Mouse (Mus musculus) lung, embryonic 16.5 days (tissue): ENCODE results near the gene Pemt. TPM values are rescaled to one million over a fixed set of nuclear protein-coding genes. Genes with fewer than 3 reads are reported as not detected.

ENCODE experiments used
- ATAC-seq: fragments of 200-750 bp; cut with Nextera tagmentation; 2 replicates; pipeline ENCODE4 v1.8.0; 2017; ENCODE audit warnings: low read depth, mild to moderate bottlenecking, moderate library complexity
- H3K27ac ChIP-seq: fragments of 300-500 bp; sonication (generic); 2 replicates; pipeline ENCODE4 v1.5.1; 2014; ENCODE audit warnings: mild to moderate bottlenecking, control low read depth, low read length
- H3K27me3 ChIP-seq: fragments of 300-500 bp; sonication (generic); 2 replicates; pipeline ENCODE4 v1.6.1; 2014; ENCODE audit warnings: low read depth, low read length, mixed read lengths; ENCODE audit not compliant: control insufficient read depth, insufficient read depth
- H3K36me3 ChIP-seq: fragments of 300-500 bp; sonication (generic); 2 replicates; pipeline ENCODE4 v1.6.1; 2014; ENCODE audit warnings: low read length; ENCODE audit not compliant: control insufficient read depth, insufficient read depth
- H3K4me1 ChIP-seq: fragments of 300-500 bp; sonication (generic); replicated peaks from 2 replicates; pipeline ENCODE4 v1.6.1; 2014; ENCODE audit warnings: low read length, mixed read lengths; ENCODE audit not compliant: control insufficient read depth, insufficient read depth
- H3K4me2 ChIP-seq: fragments of 300-500 bp; sonication (generic); 2 replicates; pipeline ENCODE4 v1.6.1; 2014; ENCODE audit warnings: low read depth, low read length, control low read depth
- H3K4me3 ChIP-seq: fragments of 300-500 bp; sonication (generic); 2 replicates; pipeline ENCODE4 v1.5.1; 2014; ENCODE audit warnings: mild to moderate bottlenecking, low read length, control low read depth
- H3K9ac ChIP-seq: fragments of 300-500 bp; sonication (generic); 2 replicates; pipeline ENCODE4 v1.6.1; 2014; ENCODE audit warnings: low read length, control low read depth
- H3K9me3 ChIP-seq: fragments of 300-500 bp; sonication (generic); 2 replicates; pipeline ENCODE4 v1.6.1; 2016; ENCODE audit warnings: low read length; ENCODE audit not compliant: control insufficient read depth
- WGBS: fragments of 180-500 bp; shearing (Covaris S2); extraction: QIAGEN DNeasy Blood & Tissue Kit; methylation state at CpG from one replicate; pipeline ENCODE4 v1.1.7; 2014; 5-methylcytosine and 5-hydroxymethylcytosine counted together
- polyA plus RNA-seq: library from polyadenylated mRNA; unstranded; fragments of >200 nt; fragmentation: Nextera tagmentation; extraction: Ambion mirVana; gene quantifications from 2 replicates; pipeline ENCODE4 v1.2.1, GENCODE M21; 2015

The Pemt gene
- polyA plus RNA-seq, 1 experiment from 2014 or later = 6.5 TPM

- H3K27me3 ChIP-seq = no peaks in the 10 kb centered on the region
- no peaks in the 10 kb centered on the region for H3K36me3 ChIP-seq
- no peak overlapping the region for H3K9ac ChIP-seq
- H3K4me2 ChIP-seq = no peak overlapping the region
- H3K27ac ChIP-seq = no peak overlapping the region
- H3K4me1 ChIP-seq = no peaks in the 10 kb centered on the region
- H3K9me3 ChIP-seq = no peaks in the 10 kb centered on the region
- H3K4me3 ChIP-seq = no peak overlapping the region
- WGBS = 48% methylated on average over 2 of the region's 2 CpGs
- ATAC-seq = no peak
Measured at GRCm38 (mm10) chr11:60084589-60084988, 38.3 kb upstream of the Pemt start.

- Histone ChIP-seq H3K4me3 (no peak overlapping the region), H3K4me2 (no peak overlapping the region), H3K9me3 (no peaks in the 10 kb centered on the region), H3K27me3 (no peaks in the 10 kb centered on the region), H3K36me3 (no peaks in the 10 kb centered on the region), H3K9ac (no peak overlapping the region), H3K4me1 (no peaks in the 10 kb centered on the region), H3K27ac (no peak overlapping the region)
- WGBS = 11% methylated on average over 4 of the region's 4 CpGs
- ATAC-seq = no peak; the same call in 1 of the 2 replicates
Measured at GRCm38 (mm10) chr11:60076790-60077189, 30.5 kb upstream of the Pemt start.

GRCm38 (mm10) chr11:60076183-60076582 is 29.9 kb upstream of the Pemt start:
- Histone ChIP-seq H3K27ac (no peak overlapping the region), H3K27me3 (no peaks in the 10 kb centered on the region), H3K4me3 (no peak overlapping the region), H3K9me3 (no peaks in the 10 kb centered on the region), H3K4me2 (no peak overlapping the region), H3K4me1 (no peaks in the 10 kb centered on the region), H3K9ac (no peak overlapping the region), H3K36me3 (no peaks in the 10 kb centered on the region)
- no peak for ATAC-seq
- WGBS = 71% methylated on average over 3 of the region's 3 CpGs

- Histone ChIP-seq H3K27ac (no peak overlapping the region), H3K4me1 (no peaks in the 10 kb centered on the region), H3K4me3 (no peak overlapping the region), H3K9ac (no peak overlapping the region), H3K36me3 (no peaks in the 10 kb centered on the region), H3K9me3 (no peaks in the 10 kb centered on the region), H3K27me3 (no peaks in the 10 kb centered on the region), H3K4me2 (no peak overlapping the region)
- ATAC-seq = no peak
- WGBS = 42% methylated on average over 15 of the region's 15 CpGs
Measured at GRCm38 (mm10) chr11:60073936-60074502, 27.7 kb upstream of the Pemt start.

GRCm38 (mm10) chr11:60073121-60073520 is 26.8 kb upstream of the Pemt start:
- ATAC-seq = no peak
- H3K4me3 ChIP-seq = no peak overlapping the region

GRCm38 (mm10) chr11:60071221-60071620 is 24.9 kb upstream of the Pemt start:
- Histone ChIP-seq H3K36me3 (no peaks in the 10 kb centered on the region), H3K27me3 (no peaks in the 10 kb centered on the region), H3K9me3 (no peaks in the 10 kb centered on the region), H3K4me2 (no peak overlapping the region), H3K4me3 (no peak overlapping the region), H3K27ac (no peak overlapping the region), H3K4me1 (no peaks in the 10 kb centered on the region), H3K9ac (no peak overlapping the region)
- ATAC-seq = no peak
- WGBS = 79% methylated on average over 6 of the region's 6 CpGs

More at GRCm38 (mm10) chr11:60073121-60073520, 26.8 kb upstream of the Pemt start:
- Histone ChIP-seq H3K27me3 (no peaks in the 10 kb centered on the region), H3K9me3 (no peaks in the 10 kb centered on the region), H3K9ac (no peak overlapping the region), H3K4me1 (no peaks in the 10 kb centered on the region), H3K36me3 (no peaks in the 10 kb centered on the region), H3K4me2 (no peak overlapping the region), H3K27ac (no peak overlapping the region)

GRCm38 (mm10) chr11:60070599-60070998 is 24.3 kb upstream of the Pemt start:
- no peak overlapping the region for H3K4me2 ChIP-seq
- no peaks in the 10 kb centered on the region for H3K9me3 ChIP-seq
- 30% methylated on average over 8 of the region's 8 CpGs for WGBS
- peak; percentile 72; the same call in 1 of the 2 replicates for ATAC-seq
- H3K9ac ChIP-seq = no peak overlapping the region
- no peak overlapping the region for H3K4me3 ChIP-seq
- no peak overlapping the region for H3K27ac ChIP-seq
- no peaks in the 10 kb centered on the region for H3K36me3 ChIP-seq
- H3K27me3 ChIP-seq = no peaks in the 10 kb centered on the region
- H3K4me1 ChIP-seq = no peaks in the 10 kb centered on the region

- ATAC-seq = no peak
- H3K4me3 ChIP-seq = no peak overlapping the region
- no peaks in the 10 kb centered on the region for H3K27me3 ChIP-seq
Measured at GRCm38 (mm10) chr11:60068631-60069030, 22.3 kb upstream of the Pemt start.

GRCm38 (mm10) chr11:60067646-60068045 is 21.4 kb upstream of the Pemt start:
- H3K4me2 ChIP-seq = no peak overlapping the region

More at GRCm38 (mm10) chr11:60068631-60069030, 22.3 kb upstream of the Pemt start:
- Histone ChIP-seq H3K9me3 (no peaks in the 10 kb centered on the region), H3K9ac (no peak overlapping the region), H3K4me1 (no peaks in the 10 kb centered on the region), H3K27ac (no peak overlapping the region), H3K4me2 (no peak overlapping the region), H3K36me3 (no peaks in the 10 kb centered on the region)

GRCm38 (mm10) chr11:60065267-60065666 is 19.0 kb upstream of the Pemt start:
- no peak overlapping the region for H3K9ac ChIP-seq
- H3K4me2 ChIP-seq = no peak overlapping the region
- H3K36me3 ChIP-seq = no peaks in the 10 kb centered on the region
- ATAC-seq = no peak
- H3K27ac ChIP-seq = no peak overlapping the region
- H3K4me1 ChIP-seq = no peaks in the 10 kb centered on the region
- H3K27me3 ChIP-seq = no peaks in the 10 kb centered on the region
- no peak overlapping the region for H3K4me3 ChIP-seq
- 32% methylated on average over 1 of the region's 1 CpGs for WGBS
- no peaks in the 10 kb centered on the region for H3K9me3 ChIP-seq

More at GRCm38 (mm10) chr11:60067646-60068045, 21.4 kb upstream of the Pemt start:
- Histone ChIP-seq H3K4me1 (no peaks in the 10 kb centered on the region), H3K27me3 (no peaks in the 10 kb centered on the region), H3K27ac (no peak overlapping the region), H3K9me3 (no peaks in the 10 kb centered on the region), H3K9ac (no peak overlapping the region), H3K36me3 (no peaks in the 10 kb centered on the region), H3K4me3 (no peak overlapping the region)
- 85% methylated on average over 4 of the region's 4 CpGs for WGBS
- no peak for ATAC-seq
